ENCODE assay signal across 23 mouse cellular contexts in the genomic region with DNA sequence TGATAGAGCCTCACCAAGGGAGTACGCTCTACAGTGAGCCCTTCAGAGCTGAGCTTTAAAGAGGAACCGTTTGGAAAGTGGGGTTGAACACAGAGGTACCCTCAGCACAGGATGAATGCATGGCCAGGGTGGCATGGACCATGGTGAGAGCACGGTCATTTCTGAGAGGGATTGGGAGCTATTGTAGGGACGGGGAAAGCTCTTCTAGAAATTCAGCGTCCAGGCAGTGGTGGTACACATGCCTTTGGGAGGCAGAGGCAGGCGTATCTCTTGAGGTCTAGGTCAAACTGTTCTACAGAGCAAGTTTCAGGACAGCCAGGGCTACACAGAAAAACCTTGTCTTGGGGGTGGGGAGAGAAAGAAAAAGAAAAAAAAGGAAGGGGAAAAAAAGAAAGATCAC. TPM values are rescaled to one million over a fixed set of nuclear protein-coding genes. Genes with fewer than 3 reads are reported as not detected.
DNase-seq lines count a peak whose midpoint lies in the region; ATAC-seq and TF ChIP-seq lines count a peak whose summit lies in the region.
"Had no signal": no experiment of that assay in that cellular context is flagged by ENCODE, and none has a peak within 500 bp of the region (broad histone marks: within the 10 kb centered on the region; RNA-seq: fewer than 3 reads in every experiment).

No protein-coding gene starts in this region.

- H3K9me3 ChIP-seq in heart, embryonic 13.5 days, result no peaks in the 10 kb centered on the region
- no peaks in the 10 kb centered on the region for H3K9me3 ChIP-seq in liver, embryonic 14.5 days (ENCODE audit: control insufficient read depth, low read length)
- H3K9me3 ChIP-seq in embryonic facial prominence, embryonic 10.5 days, result no peaks in the 10 kb centered on the region
- H3K9me3 ChIP-seq: embryonic facial prominence, embryonic 15.5 days; heart, embryonic 15.5 days; hindbrain, embryonic 13.5 days had no signal

- peaks cover 81% of the 10 kb centered on the region for H3K4me1 ChIP-seq in heart, embryonic 13.5 days
- peaks cover 42% of the 10 kb centered on the region for H3K4me1 ChIP-seq in spleen, adult 2 months (ENCODE audit: control insufficient read depth, insufficient read depth, insufficient read length)
- H3K4me1 ChIP-seq in liver, embryonic 14.5 days (replicated peaks; ENCODE audit: control insufficient read depth in 2 of 2, insufficient read depth in 2 of 2, low read length in 1 of 2), result peaks cover 53 to 72% of the 10 kb centered on the region in 2 experiments
- peaks cover 54% of the 10 kb centered on the region for H3K4me1 ChIP-seq in small intestine, adult 2 months (ENCODE audit: control insufficient read depth, insufficient read depth, insufficient read length, low read length)
- peaks cover 78% of the 10 kb centered on the region for H3K4me1 ChIP-seq in embryonic facial prominence, embryonic 10.5 days

- DNase-seq in heart, adult 8-10 months (ENCODE audit: low spot score), result no peak
- DNase-seq in spleen, adult 2 months (ENCODE audit: low read depth in 1 of 2, low spot score in 2 of 2), result no peak
- DNase-seq in spleen, postnatal 36 days (ENCODE audit: low spot score in 2 of 2), result no peak
- DNase-seq in liver, embryonic 14.5 days (ENCODE audit: low read depth in 3 of 3, low spot score in 3 of 3), result no peak
- DNase-seq in embryonic facial prominence, embryonic 10.5 days (ENCODE audit: low spot score), result no peak
- DNase-seq: adrenal gland, postnatal 10 days; forebrain, postnatal 0 days; retina, postnatal 1 day; spleen, adult 18-20 months had no signal

- H3K4me3 ChIP-seq in heart, embryonic 13.5 days, result peak overlapping the region; percentile 6; the same call in 1 of the 2 replicates
- no peak overlapping the region for H3K4me3 ChIP-seq in spleen, adult 2 months (ENCODE audit: extremely low read depth, insufficient read depth, insufficient read length)
- no peak overlapping the region; a peak in 1 of 4 replicates for H3K4me3 ChIP-seq in liver, embryonic 14.5 days (ENCODE audit: insufficient read depth in 1 of 2, low read depth in 2 of 2, low read length in 2 of 2)
- no peak overlapping the region for H3K4me3 ChIP-seq in small intestine, adult 2 months (ENCODE audit: low read depth, low read length)
- no peak overlapping the region for H3K4me3 ChIP-seq in embryonic facial prominence, embryonic 10.5 days
- H3K4me3 ChIP-seq: embryonic facial prominence, embryonic 15.5 days; heart, embryonic 15.5 days had no signal

- no peak overlapping the region for H3K27ac ChIP-seq in heart, embryonic 13.5 days (replicated peaks)
- H3K27ac ChIP-seq in spleen, adult 2 months (ENCODE audit: insufficient read depth, low read length), result peak overlapping the region; percentile 5; the same call in 1 of the 2 replicates
- peak overlapping the region; percentile 80 for H3K27ac ChIP-seq in liver, embryonic 14.5 days
- H3K27ac ChIP-seq in small intestine, adult 2 months (ENCODE audit: insufficient read depth, low read depth, low read length), result peak overlapping the region; percentile 51
- H3K27ac ChIP-seq in embryonic facial prominence, embryonic 10.5 days (replicated peaks), result no peak overlapping the region; the same call in 1 of the 2 replicates
- H3K27ac ChIP-seq: embryonic facial prominence, embryonic 15.5 days; heart, embryonic 15.5 days; kidney, postnatal 0 days; macrophage; stomach, postnatal 0 days had no signal

- H3K9ac ChIP-seq in heart, embryonic 13.5 days, result no peak overlapping the region
- H3K9ac ChIP-seq in liver, embryonic 14.5 days (replicated peaks), result peak overlapping the region; percentile 66
- H3K9ac ChIP-seq: embryonic facial prominence, embryonic 15.5 days; forebrain, postnatal 0 days; heart, embryonic 15.5 days; hindbrain, embryonic 13.5 days had no signal

- H3K27me3 ChIP-seq in heart, embryonic 13.5 days (replicated peaks), result no peaks in the 10 kb centered on the region
- H3K27me3 ChIP-seq in spleen, adult 2 months (ENCODE audit: control insufficient read depth, insufficient read depth, low read length), result no peaks in the 10 kb centered on the region
- no peaks in the 10 kb centered on the region for H3K27me3 ChIP-seq in liver, embryonic 14.5 days (ENCODE audit: control insufficient read depth, insufficient read depth, low read length)
- no peaks in the 10 kb centered on the region for H3K27me3 ChIP-seq in small intestine, adult 2 months (ENCODE audit: control insufficient read depth, insufficient read depth, low read length)
- H3K27me3 ChIP-seq in embryonic facial prominence, embryonic 10.5 days (replicated peaks; ENCODE audit: low read depth, poor library complexity, severe bottlenecking), result no peaks in the 10 kb centered on the region
- H3K27me3 ChIP-seq: embryonic facial prominence, embryonic 15.5 days; heart, embryonic 15.5 days; hindbrain, embryonic 13.5 days had no signal

- no peak for ATAC-seq in heart, embryonic 13.5 days (ENCODE audit: extremely low read depth, insufficient number of reproducible peaks, low FRiP score, low TSS enrichment)
- ATAC-seq in liver, embryonic 14.5 days (ENCODE audit: insufficient read depth), result no peak
- ATAC-seq: forebrain, postnatal 0 days had no signal

- TF ChIP-seq POLR2A in spleen, adult 2 months (IDR thresholded peaks at IDR 0.05; ENCODE audit: low read depth, low read length), result no peak
- TF ChIP-seq POLR2A in small intestine, adult 2 months (IDR thresholded peaks at IDR 0.05; ENCODE audit: low read depth, low read length), result no peak

- no peak for TF ChIP-seq CTCF in spleen, adult 2 months (IDR thresholded peaks at IDR 0.05; ENCODE audit: extremely low read depth, insufficient read depth, insufficient read length, insufficient replicate concordance)
- TF ChIP-seq CTCF in liver, embryonic 14.5 days (IDR thresholded peaks at IDR 0.05; ENCODE audit: low read depth), result no peak
- TF ChIP-seq CTCF in small intestine, adult 2 months (IDR thresholded peaks at IDR 0.05; ENCODE audit: extremely low read depth, insufficient read length, insufficient replicate concordance, low read depth, low read length), result no peak

- peaks cover 71% of the 10 kb centered on the region for H3K36me3 ChIP-seq in heart, embryonic 13.5 days
- peaks cover 12% of the 10 kb centered on the region for H3K36me3 ChIP-seq in spleen, adult 2 months (ENCODE audit: control insufficient read depth, insufficient read depth, low read length)
- H3K36me3 ChIP-seq in liver, embryonic 14.5 days (replicated peaks; ENCODE audit: control insufficient read depth, insufficient read depth, low read depth), result peaks cover 28% of the 10 kb centered on the region
- peaks cover 31% of the 10 kb centered on the region for H3K36me3 ChIP-seq in small intestine, adult 2 months (ENCODE audit: control insufficient read depth, insufficient read depth, low read length)
- H3K36me3 ChIP-seq in embryonic facial prominence, embryonic 10.5 days (replicated peaks), result peaks cover 82% of the 10 kb centered on the region

- TF ChIP-seq EP300 in liver, embryonic 14.5 days (IDR thresholded peaks at IDR 0.05; ENCODE audit: low read depth), result no peak

- WGBS in heart, embryonic 13.5 days, result 87% methylated on average over 6 of the region's 6 CpGs
- WGBS in spleen, adult 2 months, result 70% methylated on average over 6 of the region's 6 CpGs
- 54% methylated on average over 6 of the region's 6 CpGs for WGBS in liver, embryonic 14.5 days (ENCODE audit: insufficient replicate concordance)
- 88% methylated on average over 6 of the region's 6 CpGs for WGBS in small intestine, adult 2 months
- WGBS in embryonic facial prominence, embryonic 10.5 days, result 92% methylated on average over 6 of the region's 6 CpGs

- H3K4me2 ChIP-seq in heart, embryonic 13.5 days, result peak overlapping the region; percentile 100
- peak overlapping the region; percentile 71 for H3K4me2 ChIP-seq in liver, embryonic 14.5 days (ENCODE audit: low read depth)
- H3K4me2 ChIP-seq: embryonic facial prominence, embryonic 15.5 days; heart, embryonic 15.5 days; hindbrain, embryonic 13.5 days had no signal

RNA-seq across cellular contexts. Expression of gene Ppp1r9b, which starts 6.1 kb away (rescaled TPM):
- polyA plus RNA-seq in heart, embryonic 13.5 days (2015; fragmentation: Nextera tagmentation; extraction: Ambion mirVana), result 6.5 and 6.8 TPM in 2 replicates
- total RNA-seq in heart, adult 8-10 months (2022), result 10 to 100 TPM; 43.9 to 47.4 (median 45.6) TPM
- polyA plus RNA-seq in spleen, adult 2 months (2012; rRNA removed), result 51.9 and 54.5 TPM in 2 replicates
- 14.1 and 14.9 TPM in 2 replicates for polyA plus RNA-seq in liver, embryonic 14.5 days (2012; rRNA removed)
- polyA plus RNA-seq in liver, embryonic 14.5 days (2014; fragmentation: Nextera tagmentation; extraction: Ambion mirVana), result 8.8 and 10.4 TPM in 2 replicates
- polyA plus RNA-seq in small intestine, adult 2 months (2012; rRNA removed), result 17.0 and 29.4 TPM in 2 replicates
- polyA plus RNA-seq in embryonic facial prominence, embryonic 10.5 days (2016; fragmentation: Nextera tagmentation; extraction: Ambion mirVana), result 8.3 and 9.4 TPM in 2 replicates

RNA-seq across cellular contexts. Expression of gene Samd14, which starts 12.7 kb away (rescaled TPM):
- 11.6 and 11.7 TPM in 2 replicates for polyA plus RNA-seq in heart, embryonic 13.5 days (2015; fragmentation: Nextera tagmentation; extraction: Ambion mirVana)
- 1 to 10 TPM in 2 of 4 experiments, under 1 TPM in 2; 0.72 to 1.1 (median 0.96) TPM for total RNA-seq in heart, adult 8-10 months (2022)
- polyA plus RNA-seq in spleen, adult 2 months (2012; rRNA removed), result 19.3 and 23.7 TPM in 2 replicates
- 33.1 and 41.9 TPM in 2 replicates for polyA plus RNA-seq in liver, embryonic 14.5 days (2012; rRNA removed)
- polyA plus RNA-seq in liver, embryonic 14.5 days (2014; fragmentation: Nextera tagmentation; extraction: Ambion mirVana), result 24.7 and 34.2 TPM in 2 replicates
- polyA plus RNA-seq in small intestine, adult 2 months (2012; rRNA removed), result 3.3 and 7.2 TPM in 2 replicates
- polyA plus RNA-seq in embryonic facial prominence, embryonic 10.5 days (2016; fragmentation: Nextera tagmentation; extraction: Ambion mirVana), result 35.5 and 42.5 TPM in 2 replicates

RNA-seq across cellular contexts. Expression of gene Sgca, which starts 20.9 kb away (rescaled TPM):
- 27.0 and 29.2 TPM in 2 replicates for polyA plus RNA-seq in heart, embryonic 13.5 days (2015; fragmentation: Nextera tagmentation; extraction: Ambion mirVana)
- 100 to 1,000 TPM; 202 to 221 (median 208) TPM for total RNA-seq in heart, adult 8-10 months (2022)
- 0.85 and 1.5 TPM in 2 replicates for polyA plus RNA-seq in spleen, adult 2 months (2012; rRNA removed)
- 0.04 TPM in 1 of 2 replicates, not detected in the other for polyA plus RNA-seq in liver, embryonic 14.5 days (2012; rRNA removed)
- polyA plus RNA-seq in liver, embryonic 14.5 days (2014; fragmentation: Nextera tagmentation; extraction: Ambion mirVana), result not detected in 2 replicates
- polyA plus RNA-seq in small intestine, adult 2 months (2012; rRNA removed), result 1.7 and 3.7 TPM in 2 replicates
- 0.17 TPM in 1 of 2 replicates, not detected in the other for polyA plus RNA-seq in embryonic facial prominence, embryonic 10.5 days (2016; fragmentation: Nextera tagmentation; extraction: Ambion mirVana)
- total RNA-seq: forebrain, postnatal 0 days; neutrophil, adult 5-6 weeks had no signal
- polyA plus RNA-seq: CD4-positive, CD25-positive, alpha-beta regulatory T cell, adult 4 months; macrophage had no signal

RNA-seq across cellular contexts. Expression of gene Hils1, which starts 29.6 kb away (rescaled TPM):
- polyA plus RNA-seq in heart, embryonic 13.5 days (2015; fragmentation: Nextera tagmentation; extraction: Ambion mirVana), result 0.23 TPM in 1 of 2 replicates, not detected in the other
- not detected for total RNA-seq in heart, adult 8-10 months (2022)
- polyA plus RNA-seq in spleen, adult 2 months (2012; rRNA removed), result not detected in 2 replicates
- polyA plus RNA-seq in liver, embryonic 14.5 days (2012; rRNA removed), result not detected in 2 replicates
- polyA plus RNA-seq in liver, embryonic 14.5 days (2014; fragmentation: Nextera tagmentation; extraction: Ambion mirVana), result not detected in 2 replicates
- polyA plus RNA-seq in small intestine, adult 2 months (2012; rRNA removed), result 0.14 TPM in 1 of 2 replicates, not detected in the other
- not detected in 2 replicates for polyA plus RNA-seq in embryonic facial prominence, embryonic 10.5 days (2016; fragmentation: Nextera tagmentation; extraction: Ambion mirVana)
- total RNA-seq: adrenal gland, postnatal 10 days; forebrain, postnatal 0 days; gastrocnemius, postnatal 14 days; left cerebral cortex, postnatal 10 days; neutrophil, adult 5-6 weeks had no signal
- polyA plus RNA-seq: CD4-positive, CD25-positive, alpha-beta regulatory T cell, adult 4 months; cerebellum, adult 2 months; forebrain, postnatal 0 days; hindbrain, embryonic 13.5 days; intestine, embryonic 16.5 days; kidney, postnatal 0 days; macrophage; stomach, postnatal 0 days had no signal

RNA-seq across cellular contexts. Expression of gene Pdk2, which starts 44.2 kb away (rescaled TPM):
- polyA plus RNA-seq in heart, embryonic 13.5 days (2015; fragmentation: Nextera tagmentation; extraction: Ambion mirVana), result 77.9 and 81.1 TPM in 2 replicates
- total RNA-seq in heart, adult 8-10 months (2022), result 100 to 1,000 TPM; 469 to 545 (median 504) TPM
- polyA plus RNA-seq in spleen, adult 2 months (2012; rRNA removed), result 12.6 and 13.8 TPM in 2 replicates
- 3.5 and 3.6 TPM in 2 replicates for polyA plus RNA-seq in liver, embryonic 14.5 days (2012; rRNA removed)
- 7.0 and 9.1 TPM in 2 replicates for polyA plus RNA-seq in liver, embryonic 14.5 days (2014; fragmentation: Nextera tagmentation; extraction: Ambion mirVana)
- polyA plus RNA-seq in small intestine, adult 2 months (2012; rRNA removed), result 67.7 and 167 TPM in 2 replicates
- polyA plus RNA-seq in embryonic facial prominence, embryonic 10.5 days (2016; fragmentation: Nextera tagmentation; extraction: Ambion mirVana), result 12.9 and 16.0 TPM in 2 replicates

Comparison
In these comparisons a context has a peak if more than half of its experiments do, and no peak if none do; other contexts are left out.
1. H3K27ac ChIP-seq: peak in spleen, adult 2 months (single experiment), liver, embryonic 14.5 days (single experiment) and small intestine, adult 2 months (single experiment); none in heart, embryonic 13.5 days (single experiment) and embryonic facial prominence, embryonic 10.5 days (single experiment).